Mouse (Mus musculus): Measurements from ENCODE around the gene Tuba1c. TPM values are rescaled to one million over a fixed set of nuclear protein-coding genes. Genes with fewer than 3 reads are reported as not detected.
"Not testable (repeated sequence)": the region's sequence is repeated elsewhere in the genome, so short reads cannot be mapped to it uniquely, and the experiment has no call there.

Tuba1c gene
- polyA plus RNA-seq, 1 experiment = 976 TPM

DNA sequence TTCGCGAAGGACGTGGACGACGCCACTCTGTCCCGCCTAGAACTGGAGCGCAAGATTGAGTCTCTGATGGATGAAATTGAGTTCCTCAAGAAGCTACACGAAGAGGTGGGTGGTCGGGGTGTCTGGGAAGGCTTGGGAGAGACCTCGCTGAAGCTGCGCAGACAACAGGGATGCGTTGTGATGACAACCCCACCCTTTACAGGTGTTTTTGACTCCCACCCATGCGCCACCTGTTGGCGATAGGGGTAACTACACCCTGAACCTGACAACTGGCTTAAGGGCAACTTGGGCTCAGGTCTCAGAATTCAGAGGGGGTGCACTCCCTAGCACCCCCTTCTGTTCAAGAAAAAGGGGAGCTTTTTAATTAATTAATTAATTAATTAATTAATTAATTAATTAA is 26.6 kb downstream of the Tuba1c start:
- Histone ChIP-seq H3K4me3 (ENCODE audit: insufficient read depth, poor library complexity, severe bottlenecking) (no peak overlapping the region), H3K27me3 (ENCODE audit: control insufficient read depth, insufficient read depth, insufficient read length) (peaks cover 34% of the 10 kb centered on the region), H3K79me2 (ENCODE audit: control insufficient read depth, insufficient read depth) (no peaks in the 10 kb centered on the region), H3K36me3 (ENCODE audit: control insufficient read depth, insufficient read depth) (no peaks in the 10 kb centered on the region), H3ac (ENCODE audit: control insufficient read depth, insufficient read length, low read depth) (no peak overlapping the region), H3K79me3 (ENCODE audit: low read depth) (no peaks in the 10 kb centered on the region)
- TF ChIP-seq CTCF (IDR thresholded peaks at IDR 0.05; ENCODE audit: control insufficient read depth, insufficient read depth, insufficient read length) (peak; percentile 56), FOSL1 (IDR thresholded peaks at IDR 0.05; ENCODE audit: insufficient read depth, low read length, poor library complexity, severe bottlenecking) (no peak), MYOG (IDR thresholded peaks at IDR 0.05; ENCODE audit: control insufficient read depth, extremely low read depth, insufficient read length) (no peak)

DNA sequence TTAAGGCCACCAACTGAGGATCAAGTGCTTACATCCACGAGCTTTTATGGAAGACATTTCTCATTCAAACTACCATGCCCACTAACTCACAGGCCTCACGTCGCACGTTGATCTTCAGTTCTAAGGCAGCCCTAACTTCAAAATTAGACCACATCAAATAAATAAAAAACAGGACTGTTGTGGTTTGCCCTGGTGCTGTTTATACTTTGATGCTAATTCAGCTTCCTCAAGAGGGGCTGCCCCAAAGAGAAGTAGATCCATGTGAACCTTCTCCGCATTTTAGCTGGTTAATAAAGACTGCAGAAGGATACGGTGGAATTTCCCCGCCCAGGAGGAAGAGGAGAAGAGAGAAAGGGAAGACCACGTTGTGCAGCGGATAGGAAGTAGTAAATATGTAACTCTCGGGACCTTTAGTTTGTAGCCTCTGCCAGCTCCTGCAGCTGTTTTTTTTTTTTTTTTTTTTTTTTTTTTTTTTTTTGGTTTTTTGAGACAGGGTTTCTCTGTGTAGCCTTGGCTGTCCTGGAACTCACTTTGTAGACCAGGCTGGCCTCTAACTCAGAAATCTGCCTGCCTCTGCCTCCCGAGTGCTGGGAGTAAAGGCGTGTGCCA is 36.0 kb downstream of the Tuba1c start:
- H3K4me3 ChIP-seq (ENCODE audit: insufficient read depth, poor library complexity, severe bottlenecking) = no peak overlapping the region
- no peak for TF ChIP-seq USF1 (IDR thresholded peaks at IDR 0.05; ENCODE audit: low read depth)
- TF ChIP-seq FOSL1 (IDR thresholded peaks at IDR 0.05; ENCODE audit: insufficient read depth, low read length, poor library complexity, severe bottlenecking) = no peak
- no peak for TF ChIP-seq MAX (IDR thresholded peaks at IDR 0.05)
- no peak for TF ChIP-seq CTCF (IDR thresholded peaks at IDR 0.05; ENCODE audit: control insufficient read depth, insufficient read depth, insufficient read length)
- no peak for TF ChIP-seq CEBPB (IDR thresholded peaks at IDR 0.05; ENCODE audit: low read depth)
- TF ChIP-seq MYOD1 (IDR thresholded peaks at IDR 0.05; ENCODE audit: control insufficient read depth, insufficient read length, low read depth) = no peak
- TF ChIP-seq MYOG (IDR thresholded peaks at IDR 0.05; ENCODE audit: control insufficient read depth, extremely low read depth, insufficient read length) = no peak
- H3K36me3 ChIP-seq (ENCODE audit: control insufficient read depth, insufficient read depth) = no peaks in the 10 kb centered on the region

GRCm38 (mm10) chr15:99071988-99072387 is 42.3 kb downstream of the Tuba1c start:
- Histone ChIP-seq H3K4me3 (ENCODE audit: insufficient read depth, poor library complexity, severe bottlenecking) (no peak overlapping the region), H3K79me3 (ENCODE audit: low read depth) (peaks cover 17% of the 10 kb centered on the region), H3K27me3 (ENCODE audit: control insufficient read depth, insufficient read depth, insufficient read length) (no peaks in the 10 kb centered on the region), H3K36me3 (ENCODE audit: control insufficient read depth, insufficient read depth) (peaks cover 6% of the 10 kb centered on the region), H3K79me2 (ENCODE audit: control insufficient read depth, insufficient read depth) (peaks cover 23% of the 10 kb centered on the region), H3ac (ENCODE audit: control insufficient read depth, insufficient read length, low read depth) (no peak overlapping the region)
- TF ChIP-seq CEBPB (IDR thresholded peaks at IDR 0.05; ENCODE audit: low read depth) (no peak), MAX (IDR thresholded peaks at IDR 0.05) (no peak), CTCF (IDR thresholded peaks at IDR 0.05; ENCODE audit: control insufficient read depth, insufficient read depth, insufficient read length) (no peak), USF1 (IDR thresholded peaks at IDR 0.05; ENCODE audit: low read depth) (no peak), FOSL1 (IDR thresholded peaks at IDR 0.05; ENCODE audit: insufficient read depth, low read length, poor library complexity, severe bottlenecking) (no peak)

More for the DNA sequence above, 36.0 kb downstream of the Tuba1c start:
- Histone ChIP-seq H3K79me2 (ENCODE audit: control insufficient read depth, insufficient read depth) (no peaks in the 10 kb centered on the region), H3K27me3 (ENCODE audit: control insufficient read depth, insufficient read depth, insufficient read length) (peaks cover 14% of the 10 kb centered on the region), H3K79me3 (ENCODE audit: low read depth) (no peaks in the 10 kb centered on the region), H3ac (ENCODE audit: control insufficient read depth, insufficient read length, low read depth) (no peak overlapping the region)

DNA sequence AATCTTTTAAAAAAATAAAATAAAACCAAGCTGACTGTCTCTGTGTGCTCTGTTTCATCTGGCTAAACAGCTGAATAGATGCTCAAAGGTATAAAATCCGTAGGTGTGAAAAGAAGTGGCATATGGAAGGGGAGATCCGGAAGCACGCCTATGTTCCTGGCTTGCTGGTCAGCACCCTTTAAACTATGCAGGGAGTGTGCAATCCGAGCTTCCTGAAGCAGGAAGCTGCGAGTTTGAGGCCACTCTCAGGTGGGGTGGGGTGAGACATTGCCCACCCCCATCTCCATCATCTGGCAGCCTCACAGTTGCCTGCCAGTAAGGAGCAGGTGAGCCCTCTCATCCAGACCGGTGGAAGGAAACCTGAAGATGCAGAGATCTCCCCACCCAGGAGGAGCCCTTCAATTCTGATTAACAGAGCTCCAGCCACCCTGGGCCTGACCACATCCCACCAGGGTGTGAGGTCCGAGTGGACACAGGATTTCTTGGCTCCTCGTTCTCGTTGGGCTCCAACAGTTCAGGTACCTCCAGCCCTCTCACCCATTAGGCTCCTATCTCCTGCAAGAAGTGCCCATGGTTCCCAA is 44.4 kb downstream of the Tuba1c start, which contains the start of gene Troap:
Gene Troap (plus strand): TSS at position 557 of the 581 bp plus-strand sequence.
- Histone ChIP-seq H3K4me3 (ENCODE audit: insufficient read depth, poor library complexity, severe bottlenecking) (peak within 1 kb of the TSS; percentile 76), H3K79me2 (ENCODE audit: control insufficient read depth, insufficient read depth) (peaks cover 42% of the 10 kb centered on the region), H3K27me3 (ENCODE audit: control insufficient read depth, insufficient read depth, insufficient read length) (no peaks in the 10 kb centered on the region), H3K36me3 (ENCODE audit: control insufficient read depth, insufficient read depth) (peaks cover 28% of the 10 kb centered on the region), H3K79me3 (ENCODE audit: low read depth) (peaks cover 20% of the 10 kb centered on the region), H3ac (ENCODE audit: control insufficient read depth, insufficient read length, low read depth) (peak within 1 kb of the TSS; percentile 92)
- TF ChIP-seq MYOD1 (IDR thresholded peaks at IDR 0.05; ENCODE audit: control insufficient read depth, insufficient read length, low read depth) = no peak
- TF ChIP-seq FOSL1 (IDR thresholded peaks at IDR 0.05; ENCODE audit: insufficient read depth, low read length, poor library complexity, severe bottlenecking) = no peak
- TF ChIP-seq USF1 (IDR thresholded peaks at IDR 0.05; ENCODE audit: low read depth) = no peak
- TF ChIP-seq MAX (IDR thresholded peaks at IDR 0.05) = no peak
- TF ChIP-seq CTCF (IDR thresholded peaks at IDR 0.05; ENCODE audit: control insufficient read depth, insufficient read depth, insufficient read length) = no peak
- TF ChIP-seq CEBPB (IDR thresholded peaks at IDR 0.05; ENCODE audit: low read depth) = no peak
- TF ChIP-seq MYOG (IDR thresholded peaks at IDR 0.05; ENCODE audit: control insufficient read depth, extremely low read depth, insufficient read length) = no peak

GRCm38 (mm10) chr15:99074600-99075333 is 45.1 kb downstream of the Tuba1c start:
- Histone ChIP-seq H3ac (ENCODE audit: control insufficient read depth, insufficient read length, low read depth) (peak overlapping the region; percentile 92), H3K79me2 (ENCODE audit: control insufficient read depth, insufficient read depth) (peaks cover 42% of the 10 kb centered on the region), H3K36me3 (ENCODE audit: control insufficient read depth, insufficient read depth) (peaks cover 34% of the 10 kb centered on the region), H3K79me3 (ENCODE audit: low read depth) (peaks cover 20% of the 10 kb centered on the region), H3K4me3 (ENCODE audit: insufficient read depth, poor library complexity, severe bottlenecking) (peak overlapping the region; percentile 76), H3K27me3 (ENCODE audit: control insufficient read depth, insufficient read depth, insufficient read length) (no peaks in the 10 kb centered on the region)
- no peak for TF ChIP-seq MYOG (IDR thresholded peaks at IDR 0.05; ENCODE audit: control insufficient read depth, extremely low read depth, insufficient read length)
- TF ChIP-seq MAX (IDR thresholded peaks at IDR 0.05) = peak; percentile 85
- no peak for TF ChIP-seq USF1 (IDR thresholded peaks at IDR 0.05; ENCODE audit: low read depth)

DNA sequence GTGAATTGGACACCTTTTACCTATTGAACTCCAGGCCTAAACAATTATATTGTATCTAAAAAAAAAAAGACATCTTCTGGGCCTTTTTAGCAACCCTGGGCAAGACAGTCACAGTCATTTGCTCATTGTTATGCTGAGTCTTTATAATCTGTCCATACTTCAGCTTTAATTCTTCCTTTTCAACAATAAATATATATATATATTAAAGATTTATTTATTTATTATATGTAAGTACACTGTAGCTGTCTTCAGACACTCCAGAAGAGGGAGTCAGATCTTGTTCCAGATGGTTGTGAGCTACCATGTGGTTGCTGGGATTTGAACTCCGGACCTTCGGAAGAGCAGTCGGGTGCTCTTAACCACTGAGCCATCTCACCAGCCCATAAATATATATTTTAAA is 46.3 kb downstream of the Tuba1c start:
- Histone ChIP-seq H3ac (ENCODE audit: control insufficient read depth, insufficient read length, low read depth) (peak overlapping the region; percentile 82), H3K79me3 (ENCODE audit: low read depth) (peaks cover 20% of the 10 kb centered on the region), H3K4me3 (ENCODE audit: insufficient read depth, poor library complexity, severe bottlenecking) (peak overlapping the region; percentile 76), H3K79me2 (ENCODE audit: control insufficient read depth, insufficient read depth) (peaks cover 42% of the 10 kb centered on the region), H3K36me3 (ENCODE audit: control insufficient read depth, insufficient read depth) (peaks cover 46% of the 10 kb centered on the region)
- not testable (repeated sequence) for H3K27me3 ChIP-seq (ENCODE audit: control insufficient read depth, insufficient read depth, insufficient read length)

Measured in C2C12 (cell line).